Mouse (Mus musculus) spleen, adult 2 months (tissue): ENCODE measurements around the gene Atg4a. TPM values are rescaled to one million over a fixed set of nuclear protein-coding genes. Genes with fewer than 3 reads are reported as not detected.

ENCODE experiments used
- DNase-seq, 2 experiments: peaks; one replicate each; pipeline versions ENCODE4 v3.0.0 to v3.0.0-alpha.2; 2012 to 2021; ENCODE audit warnings: low spot score in 2 of 2, low read depth in 1 of 2
- H3K27ac ChIP-seq: fragments of 200-500 bp; 2 replicates; pipeline ENCODE4 v1.5.1; 2012; ENCODE audit warnings: low read length, inconsistent platforms; ENCODE audit not compliant: insufficient read depth
- H3K27me3 ChIP-seq: fragments of 200-500 bp; 2 replicates; pipeline ENCODE4 v1.6.1; 2012; ENCODE audit warnings: mild to moderate bottlenecking, moderate library complexity, low read length, inconsistent platforms; ENCODE audit not compliant: control insufficient read depth, insufficient read depth
- H3K36me3 ChIP-seq: fragments of 200-500 bp; 2 replicates; pipeline ENCODE4 v1.6.1; 2012; ENCODE audit warnings: mild to moderate bottlenecking, low read length, inconsistent platforms; ENCODE audit not compliant: control insufficient read depth, insufficient read depth
- H3K4me1 ChIP-seq: fragments of 200-500 bp; 2 replicates; pipeline ENCODE4 v1.6.1; 2011; ENCODE audit warnings: inconsistent platforms; ENCODE audit not compliant: control insufficient read depth, insufficient read depth, insufficient read length
- H3K4me3 ChIP-seq: fragments of 200-500 bp; 2 replicates; pipeline ENCODE4 v1.5.1; 2011; ENCODE audit warnings: mild to moderate bottlenecking, inconsistent platforms; ENCODE audit not compliant: insufficient read depth, insufficient read length; ENCODE audit errors: extremely low read depth
- CTCF ChIP-seq: fragments of 200-500 bp; IDR thresholded peaks from 2 replicates; pipeline ENCODE4 v1.5.1; 2011; ENCODE audit warnings: mild to moderate bottlenecking, inconsistent platforms; ENCODE audit not compliant: insufficient read depth, insufficient read length, insufficient replicate concordance; ENCODE audit errors: extremely low read depth
- POLR2A ChIP-seq: fragments of 200-500 bp; IDR thresholded peaks from 2 replicates; pipeline ENCODE4 v1.6.1; 2011; ENCODE audit warnings: low read depth, low read length, inconsistent platforms
- WGBS: fragments of 180-500 bp; shearing (Covaris S2); methylation state at CpG from one replicate; pipeline ENCODE4 v1.1.7; 2018; 5-methylcytosine and 5-hydroxymethylcytosine counted together
- polyA plus RNA-seq: library from polyadenylated mRNA; depleted of rRNA; stranded (reverse); fragments of >200 nt; gene quantifications from 2 replicates; pipeline ENCODE4 v1.2.3, GENCODE M21; 2012

Atg4a gene
- polyA plus RNA-seq, 1 experiment, result 4.3 TPM

DNA sequence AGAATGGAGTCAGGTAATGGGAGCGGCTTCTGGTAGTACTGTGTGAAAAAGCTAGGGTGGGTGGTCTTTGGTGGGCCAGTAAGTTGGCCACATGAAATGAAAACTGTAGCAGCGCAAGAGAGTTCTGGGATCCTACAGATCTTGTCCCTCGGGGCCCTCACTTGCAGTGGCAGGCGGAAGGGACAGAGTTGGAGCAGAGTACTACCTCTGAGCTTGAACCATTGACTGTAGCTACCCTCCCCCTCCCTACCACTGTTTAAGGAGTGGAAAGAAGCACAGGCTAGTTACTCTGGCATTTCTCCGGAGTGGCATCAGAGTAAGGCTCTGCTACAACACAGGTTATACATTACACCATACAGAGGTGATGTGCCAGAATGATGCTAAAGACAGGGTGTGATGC lies 252 bp downstream of the Atg4a start:
- H3K27ac ChIP-seq, result 0 out of 2 replicates have a peak overlapping the region, but pooled peaks have one; percentile 12
- no peaks in the 10 kb centered on the region; the same call in 1 of the 2 replicates for H3K36me3 ChIP-seq
- no peak for DNase-seq
- TF ChIP-seq CTCF (no peak), POLR2A (no peak)
- 28% methylated on average over 5 of the region's 5 CpGs for WGBS
- H3K4me3 ChIP-seq, result peak overlapping the region; percentile 63
- H3K27me3 ChIP-seq, result no peaks in the 10 kb centered on the region
- H3K4me1 ChIP-seq, result no peaks in the 10 kb centered on the region

- Histone ChIP-seq H3K4me3 (no peak overlapping the region), H3K36me3 (no peaks in the 10 kb centered on the region), H3K27ac (no peak overlapping the region), H3K4me1 (no peaks in the 10 kb centered on the region; the same call in none of the 2 replicates), H3K27me3 (no peaks in the 10 kb centered on the region)
- no peak for DNase-seq
- WGBS, result 92% methylated on average over 1 of the region's 1 CpGs
- TF ChIP-seq CTCF, result no peak
- no peak for TF ChIP-seq POLR2A
Observed at GRCm38 (mm10) chrX:140978943-140979342, 22.2 kb downstream of the Atg4a start.

DNA sequence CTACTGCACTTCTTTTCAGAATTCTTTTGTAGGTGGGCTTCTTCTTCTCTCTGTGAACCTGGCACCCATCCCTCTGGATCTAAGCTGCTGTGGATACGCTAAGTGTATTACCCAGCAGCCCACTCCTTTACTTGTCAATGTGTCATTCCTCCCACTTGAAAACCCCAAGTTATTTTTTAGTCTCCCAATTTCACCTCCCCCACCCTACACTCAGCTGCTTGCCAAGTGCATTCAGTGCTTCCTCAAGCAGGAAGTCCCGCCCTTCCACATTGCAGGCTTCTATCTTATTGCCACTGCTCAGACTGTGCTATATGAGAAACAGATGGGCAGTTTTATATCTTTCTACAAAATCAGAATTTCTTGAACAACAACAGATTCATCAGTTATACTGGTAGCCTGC lies 22.8 kb downstream of the Atg4a start:
- no peak for DNase-seq
- WGBS, result 63% methylated on average over 2 of the region's 2 CpGs
- TF ChIP-seq CTCF (no peak), POLR2A (no peak)
- Histone ChIP-seq H3K4me1 (no peaks in the 10 kb centered on the region; the same call in none of the 2 replicates), H3K27me3 (no peaks in the 10 kb centered on the region), H3K27ac (no peak overlapping the region), H3K36me3 (no peaks in the 10 kb centered on the region), H3K4me3 (no peak overlapping the region)

GRCm38 (mm10) chrX:140980163-140980562 lies 23.5 kb downstream of the Atg4a start:
- TF ChIP-seq CTCF (no peak), POLR2A (no peak)
- Histone ChIP-seq H3K27me3 (no peaks in the 10 kb centered on the region), H3K36me3 (no peaks in the 10 kb centered on the region), H3K27ac (peak overlapping the region; percentile 35; the same call in 1 of the 2 replicates), H3K4me3 (no peak overlapping the region), H3K4me1 (no peaks in the 10 kb centered on the region; the same call in none of the 2 replicates)
- no peak for DNase-seq
- 69% methylated on average over 4 of the region's 4 CpGs for WGBS

DNA sequence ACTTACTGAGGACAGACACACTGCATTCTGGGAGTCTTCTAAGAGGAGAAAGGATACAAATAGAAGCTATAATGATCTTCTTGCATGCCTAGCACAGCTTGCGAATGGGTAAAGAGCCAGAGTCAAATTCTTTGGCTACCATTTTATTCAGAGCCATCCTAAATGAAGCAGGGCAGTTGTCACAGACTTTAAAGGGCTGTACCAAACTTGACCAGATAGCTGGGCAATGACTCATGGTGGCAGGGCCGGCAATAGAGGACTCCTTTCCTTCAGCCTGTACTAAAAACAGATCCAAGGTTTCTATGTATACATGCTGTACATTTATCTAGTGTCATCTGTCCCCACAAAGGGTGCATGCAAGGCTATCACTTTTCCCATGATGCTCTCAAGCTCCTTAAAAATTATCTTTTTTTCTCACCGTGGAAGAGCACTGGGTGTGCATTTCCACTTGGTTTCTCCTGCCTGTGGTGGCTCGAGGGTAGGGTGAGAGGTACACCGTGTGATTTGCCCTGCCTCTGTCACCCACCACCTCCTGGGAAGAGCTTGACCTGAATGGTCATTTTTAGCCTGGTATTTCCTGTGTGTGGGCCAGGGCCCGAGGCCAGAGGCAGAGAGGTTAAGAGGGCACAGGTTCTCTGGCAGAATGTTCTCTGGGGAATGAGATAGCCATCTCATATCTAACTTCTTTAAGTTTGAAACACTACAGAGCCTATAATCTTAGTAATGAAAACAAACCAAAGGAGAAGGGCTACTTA lies 26.7 kb downstream of the Atg4a start:
- WGBS, result 59% methylated on average over 6 of the region's 6 CpGs
- TF ChIP-seq CTCF (no peak), POLR2A (no peak)
- Histone ChIP-seq H3K36me3 (no peaks in the 10 kb centered on the region), H3K27me3 (no peaks in the 10 kb centered on the region), H3K4me3 (no peak overlapping the region), H3K27ac (no peak overlapping the region), H3K4me1 (no peaks in the 10 kb centered on the region; the same call in none of the 2 replicates)
- no peak for DNase-seq

DNA sequence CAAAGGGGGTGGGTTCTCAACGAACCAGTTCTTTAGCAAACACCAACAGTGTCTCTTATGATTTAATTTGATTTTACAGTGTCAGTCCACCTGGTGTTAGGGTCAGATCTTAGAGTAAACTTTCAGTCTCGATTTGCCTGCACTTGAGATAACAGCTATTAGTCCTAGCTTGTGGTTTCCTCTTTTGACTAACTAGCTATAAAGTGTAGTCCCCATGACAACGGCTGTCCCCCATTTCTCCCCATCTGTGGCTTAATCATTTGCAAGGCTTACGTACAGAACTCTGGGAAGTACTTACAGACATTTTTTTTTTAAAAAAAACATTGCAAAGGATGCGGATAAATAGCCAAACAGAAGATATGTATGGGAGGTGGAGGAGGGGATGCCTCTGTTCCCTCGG lies 28.1 kb downstream of the Atg4a start:
- no peak for DNase-seq
- H3K36me3 ChIP-seq, result no peaks in the 10 kb centered on the region
- no peak for TF ChIP-seq CTCF
- no peak for TF ChIP-seq POLR2A
- H3K4me1 ChIP-seq, result no peaks in the 10 kb centered on the region
- no peaks in the 10 kb centered on the region for H3K27me3 ChIP-seq
- H3K4me3 ChIP-seq, result no peak overlapping the region
- 41% methylated on average over 6 of the region's 6 CpGs for WGBS
- H3K27ac ChIP-seq, result no peak overlapping the region

DNA sequence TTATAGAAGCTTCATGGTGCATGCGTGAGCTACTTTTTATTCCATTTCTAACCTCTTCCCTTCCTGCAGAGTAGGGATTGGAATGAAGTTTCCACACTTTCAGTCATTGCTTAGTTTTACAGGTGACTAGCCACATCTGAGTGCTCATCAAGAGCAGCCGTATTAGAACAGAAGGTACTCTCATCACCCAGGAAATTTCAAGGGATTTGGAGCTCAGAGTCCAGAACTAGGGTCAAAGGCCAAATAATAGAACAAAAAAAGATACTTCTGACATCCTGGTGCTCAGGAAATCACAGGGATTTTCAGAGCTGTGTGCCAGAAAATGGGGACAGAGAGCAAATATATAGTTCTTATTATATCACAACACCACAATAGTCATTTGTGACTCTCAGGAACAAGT lies 28.5 kb downstream of the Atg4a start:
- DNase-seq, result no peak
- Histone ChIP-seq H3K4me1 (no peaks in the 10 kb centered on the region), H3K27me3 (no peaks in the 10 kb centered on the region), H3K27ac (no peak overlapping the region), H3K4me3 (no peak overlapping the region), H3K36me3 (no peaks in the 10 kb centered on the region)
- TF ChIP-seq CTCF (no peak), POLR2A (no peak)
- WGBS, result 91% methylated on average over 2 of the region's 2 CpGs
